Mouse (Mus musculus): ENCODE data around the gene Ldhd. TPM values are rescaled to one million over a fixed set of nuclear protein-coding genes. Genes with fewer than 3 reads are reported as not detected.
"Not testable (repeated sequence)": the region's sequence is repeated elsewhere in the genome, so short reads cannot be mapped to it uniquely, and the experiment has no call there.

The Ldhd gene
- polyA plus RNA-seq, 1 experiment from 2014 or later, result 0.09 TPM

- H3K27me3 ChIP-seq (ENCODE audit: low read depth, poor library complexity, severe bottlenecking); H3K9me3 ChIP-seq (replicated peaks); DNase-seq (ENCODE audit: low spot score): not testable (repeated sequence)
- Histone ChIP-seq H3K27ac (replicated peaks) (peak overlapping the region; percentile 99; the same call in 1 of the 2 replicates), H3K36me3 (peaks cover 21% of the 10 kb centered on the region), H3K4me3 (peak overlapping the region; percentile 86), H3K4me1 (peaks cover 12% of the 10 kb centered on the region)
- 81% methylated on average over 12 of the region's 12 CpGs for WGBS
Measured at GRCm38 (mm10) chr8:111644286-111645051, 14.3 kb upstream of the Ldhd start.

GRCm38 (mm10) chr8:111643264-111644141, 13.3 kb upstream of the Ldhd start, which contains the start of gene Zfp1:
Zfp1 (plus strand) TSS chr8:111643401.
- peaks cover 12% of the 10 kb centered on the region for H3K4me1 ChIP-seq
- H3K9me3 ChIP-seq (replicated peaks), result no peaks in the 10 kb centered on the region
- DNase-seq (ENCODE audit: low spot score), result peak; percentile 92
- peak within 1 kb of the TSS; percentile 86 for H3K4me3 ChIP-seq
- WGBS, result under 1% methylated on average over 75 of the region's 75 CpGs
- peak within 1 kb of the TSS; percentile 99 for H3K27ac ChIP-seq (replicated peaks)
- no peaks in the 10 kb centered on the region for H3K27me3 ChIP-seq (ENCODE audit: low read depth, poor library complexity, severe bottlenecking)
- H3K36me3 ChIP-seq, result peaks cover 21% of the 10 kb centered on the region

- WGBS, result 17% methylated on average over 5 of the region's 5 CpGs
- no peaks in the 10 kb centered on the region for H3K9me3 ChIP-seq (replicated peaks)
- H3K4me1 ChIP-seq, result peaks cover 12% of the 10 kb centered on the region
- no peaks in the 10 kb centered on the region for H3K27me3 ChIP-seq (ENCODE audit: low read depth, poor library complexity, severe bottlenecking)
- H3K27ac ChIP-seq (replicated peaks), result peak overlapping the region; percentile 99
- peak overlapping the region; percentile 86 for H3K4me3 ChIP-seq
- H3K36me3 ChIP-seq, result peaks cover 21% of the 10 kb centered on the region
- DNase-seq (ENCODE audit: low spot score), result no peak
Measured at GRCm38 (mm10) chr8:111642939-111643263, 12.7 kb upstream of the Ldhd start.

GRCm38 (mm10) chr8:111642496-111642895, 12.3 kb upstream of the Ldhd start:
- Histone ChIP-seq H3K27ac (replicated peaks) (peak overlapping the region; percentile 99), H3K36me3 (peaks cover 21% of the 10 kb centered on the region), H3K4me1 (peaks cover 12% of the 10 kb centered on the region), H3K27me3 (ENCODE audit: low read depth, poor library complexity, severe bottlenecking) (no peaks in the 10 kb centered on the region), H3K4me3 (peak overlapping the region; percentile 86), H3K9me3 (replicated peaks) (no peaks in the 10 kb centered on the region)
- no peak for DNase-seq (ENCODE audit: low spot score)
- 76% methylated on average over 5 of the region's 5 CpGs for WGBS

- H3K27ac ChIP-seq (replicated peaks), result no peak overlapping the region
- H3K4me3 ChIP-seq, result no peak overlapping the region
- DNase-seq (ENCODE audit: low spot score), result no peak
- no peaks in the 10 kb centered on the region for H3K27me3 ChIP-seq (ENCODE audit: low read depth, poor library complexity, severe bottlenecking)
- WGBS, result 96% methylated on average over 2 of the region's 2 CpGs
- peaks cover 12% of the 10 kb centered on the region for H3K4me1 ChIP-seq
- peaks cover 7% of the 10 kb centered on the region for H3K36me3 ChIP-seq
- no peaks in the 10 kb centered on the region for H3K9me3 ChIP-seq (replicated peaks)
Measured at GRCm38 (mm10) chr8:111641064-111641463, 10.9 kb upstream of the Ldhd start.

GRCm38 (mm10) chr8:111638086-111638485, 7.9 kb upstream of the Ldhd start:
- no peaks in the 10 kb centered on the region for H3K27me3 ChIP-seq (ENCODE audit: low read depth, poor library complexity, severe bottlenecking)
- H3K9me3 ChIP-seq (replicated peaks), result no peaks in the 10 kb centered on the region
- no peaks in the 10 kb centered on the region for H3K36me3 ChIP-seq
- DNase-seq (ENCODE audit: low spot score), result no peak
- H3K4me3 ChIP-seq, result no peak overlapping the region
- H3K27ac ChIP-seq (replicated peaks), result no peak overlapping the region
- peaks cover 8% of the 10 kb centered on the region for H3K4me1 ChIP-seq

- Histone ChIP-seq H3K27me3 (ENCODE audit: low read depth, poor library complexity, severe bottlenecking) (no peaks in the 10 kb centered on the region), H3K4me3 (no peak overlapping the region), H3K4me1 (peaks cover 9% of the 10 kb centered on the region; the same call in 1 of the 2 replicates), H3K27ac (replicated peaks) (no peak overlapping the region), H3K36me3 (0 out of 2 replicates have a peak, but pooled peaks cover 8% of the 10 kb centered on the region), H3K9me3 (replicated peaks) (no peaks in the 10 kb centered on the region)
- no peak for DNase-seq (ENCODE audit: low spot score)
- 95% methylated on average over 3 of the region's 3 CpGs for WGBS
Measured at GRCm38 (mm10) chr8:111632976-111633375, 2.8 kb upstream of the Ldhd start.

- 95% methylated on average over 8 of the region's 8 CpGs for WGBS
- no peak for DNase-seq (ENCODE audit: low spot score)
Measured at GRCm38 (mm10) chr8:111631589-111631988, 1.4 kb upstream of the Ldhd start.

GRCm38 (mm10) chr8:111628894-111629501, 1.2 kb downstream of the Ldhd start:
- no peak for DNase-seq (ENCODE audit: low spot score)
- 88% methylated on average over 19 of the region's 19 CpGs for WGBS
- Histone ChIP-seq H3K9me3 (replicated peaks) (no peaks in the 10 kb centered on the region), H3K4me3 (no peak overlapping the region), H3K27ac (replicated peaks) (no peak overlapping the region), H3K36me3 (peaks cover 22% of the 10 kb centered on the region; the same call in 1 of the 2 replicates), H3K4me1 (peaks cover 9% of the 10 kb centered on the region; the same call in 1 of the 2 replicates), H3K27me3 (ENCODE audit: low read depth, poor library complexity, severe bottlenecking) (no peaks in the 10 kb centered on the region)

More at GRCm38 (mm10) chr8:111631589-111631988, 1.4 kb upstream of the Ldhd start:
- Histone ChIP-seq H3K4me3 (no peak overlapping the region), H3K36me3 (0 out of 2 replicates have a peak, but pooled peaks cover 12% of the 10 kb centered on the region), H3K9me3 (replicated peaks) (no peaks in the 10 kb centered on the region), H3K4me1 (peaks cover 9% of the 10 kb centered on the region; the same call in 1 of the 2 replicates), H3K27me3 (ENCODE audit: low read depth, poor library complexity, severe bottlenecking) (no peaks in the 10 kb centered on the region), H3K27ac (replicated peaks) (no peak overlapping the region)

- Histone ChIP-seq H3K27ac (replicated peaks) (0 out of 2 replicates have a peak overlapping the region, but pooled peaks have one; percentile 17), H3K4me1 (peaks cover 9% of the 10 kb centered on the region; the same call in 1 of the 2 replicates), H3K36me3 (peaks cover 28% of the 10 kb centered on the region; the same call in 1 of the 2 replicates), H3K27me3 (ENCODE audit: low read depth, poor library complexity, severe bottlenecking) (no peaks in the 10 kb centered on the region), H3K4me3 (no peak overlapping the region), H3K9me3 (replicated peaks) (no peaks in the 10 kb centered on the region)
- WGBS, result 97% methylated on average over 12 of the region's 12 CpGs
- DNase-seq (ENCODE audit: low spot score), result no peak
Measured at GRCm38 (mm10) chr8:111628401-111628800, 1.8 kb downstream of the Ldhd start.

- no peak for DNase-seq (ENCODE audit: low spot score)
- Histone ChIP-seq H3K4me1 (peaks cover 9% of the 10 kb centered on the region; the same call in 1 of the 2 replicates), H3K4me3 (no peak overlapping the region), H3K36me3 (peaks cover 31% of the 10 kb centered on the region), H3K27ac (replicated peaks) (0 out of 2 replicates have a peak overlapping the region, but pooled peaks have one; percentile 17), H3K9me3 (replicated peaks) (no peaks in the 10 kb centered on the region), H3K27me3 (ENCODE audit: low read depth, poor library complexity, severe bottlenecking) (no peaks in the 10 kb centered on the region)
- 97% methylated on average over 9 of the region's 9 CpGs for WGBS
Measured at GRCm38 (mm10) chr8:111627923-111628322, 2.3 kb downstream of the Ldhd start.

GRCm38 (mm10) chr8:111626933-111627332, 3.2 kb downstream of the Ldhd start:
- H3K27me3 ChIP-seq (ENCODE audit: low read depth, poor library complexity, severe bottlenecking), result no peaks in the 10 kb centered on the region
- WGBS, result 96% methylated on average over 14 of the region's 14 CpGs
- no peaks in the 10 kb centered on the region for H3K9me3 ChIP-seq (replicated peaks)
- no peak overlapping the region for H3K4me3 ChIP-seq
- DNase-seq (ENCODE audit: low spot score), result no peak
- H3K4me1 ChIP-seq, result peaks cover 15% of the 10 kb centered on the region
- peaks cover 39% of the 10 kb centered on the region for H3K36me3 ChIP-seq
- no peak overlapping the region for H3K27ac ChIP-seq (replicated peaks)
